Mouse (Mus musculus): Measurements from ENCODE around the gene Ddx20.

GRCm38 (mm10) chr3:105670801-105671200 is 16.6 kb downstream of the Ddx20 start:
- TF ChIP-seq CTCF (IDR thresholded peaks at IDR 0.05; ENCODE audit: extremely low read depth, insufficient read depth, insufficient read length, insufficient replicate concordance) (no peak), POLR2A (IDR thresholded peaks at IDR 0.05; ENCODE audit: low read depth, low read length) (no peak)

Measured in spleen, adult 2 months (tissue).